Mouse (Mus musculus) spleen, postnatal 36 days (tissue): ENCODE data around the gene Pam.

ENCODE experiments used
- DNase-seq, 2 experiments: peaks; one replicate each; pipeline ENCODE4 v3.0.0; 2022; ENCODE audit warnings: low spot score in 2 of 2, mixed read lengths in 1 of 2

Gene Pam

GRCm38 (mm10) chr1:97833466-97834353 lies 261.7 kb downstream of the Pam start:
- no peak for DNase-seq

GRCm38 (mm10) chr1:97828087-97828486 lies 267.4 kb downstream of the Pam start:
- DNase-seq, result no peak

DNA sequence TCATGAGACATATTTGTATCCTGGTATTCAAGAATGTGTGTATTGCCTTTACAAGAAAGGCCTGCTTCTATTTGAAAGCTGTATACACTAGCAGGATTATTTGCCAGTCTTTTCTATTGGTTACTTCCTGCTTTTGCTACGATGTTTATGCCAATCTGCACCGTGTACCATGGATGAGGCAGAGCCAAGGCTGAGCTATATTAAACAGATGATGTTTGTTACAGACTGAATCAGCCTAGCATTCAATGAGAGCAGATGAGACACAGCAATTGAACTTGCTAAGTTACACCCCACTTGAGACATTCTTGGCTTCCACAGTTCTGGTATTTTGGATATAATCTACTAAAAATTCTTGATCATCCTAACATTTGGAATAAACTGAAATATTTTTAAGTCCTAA lies 267.9 kb downstream of the Pam start:
- no peak for DNase-seq

DNA sequence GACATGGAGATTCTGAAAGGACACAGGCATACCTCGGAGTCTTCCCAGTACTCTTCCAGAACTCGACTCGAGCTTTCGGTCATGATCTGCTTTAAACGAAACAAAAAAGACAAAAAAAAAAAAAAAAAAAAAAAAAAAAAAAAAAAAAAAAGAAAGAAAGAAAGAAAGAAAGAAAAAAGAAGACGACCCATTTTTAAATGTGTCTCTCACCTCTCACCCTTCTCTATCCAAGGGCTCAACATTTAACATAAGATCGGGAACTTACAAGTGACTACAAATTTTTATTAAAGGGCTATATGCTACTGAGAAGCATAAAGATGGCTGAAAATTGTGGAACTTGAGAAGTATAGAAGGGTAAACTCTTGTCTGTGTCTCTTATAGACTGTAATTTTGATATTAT lies 272.5 kb downstream of the Pam start:
- no peak for DNase-seq

DNA sequence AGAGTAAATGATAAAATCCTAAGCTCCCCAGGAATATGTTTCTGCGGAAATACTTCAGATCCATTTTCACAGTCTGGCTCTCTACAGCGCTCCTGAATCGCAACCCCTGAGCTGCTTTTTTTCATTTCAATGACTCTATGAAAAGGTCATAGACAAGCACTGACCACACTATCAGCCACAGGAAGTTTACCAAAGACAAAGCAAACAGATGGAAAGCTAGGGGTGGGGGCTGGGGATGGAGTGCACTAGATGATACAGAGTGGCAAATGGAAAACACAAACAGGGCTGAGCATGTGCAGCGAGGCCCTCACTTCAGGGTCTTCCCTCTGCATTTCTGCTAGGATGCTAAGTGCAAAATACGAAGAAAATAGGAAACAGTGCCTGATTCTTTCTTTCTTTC lies 273.2 kb downstream of the Pam start:
- no peak for DNase-seq

- DNase-seq, result no peak
Observed at GRCm38 (mm10) chr1:97821282-97821681, 274.2 kb downstream of the Pam start.

GRCm38 (mm10) chr1:97809255-97809912 lies 286.1 kb downstream of the Pam start:
- no peak for DNase-seq

DNA sequence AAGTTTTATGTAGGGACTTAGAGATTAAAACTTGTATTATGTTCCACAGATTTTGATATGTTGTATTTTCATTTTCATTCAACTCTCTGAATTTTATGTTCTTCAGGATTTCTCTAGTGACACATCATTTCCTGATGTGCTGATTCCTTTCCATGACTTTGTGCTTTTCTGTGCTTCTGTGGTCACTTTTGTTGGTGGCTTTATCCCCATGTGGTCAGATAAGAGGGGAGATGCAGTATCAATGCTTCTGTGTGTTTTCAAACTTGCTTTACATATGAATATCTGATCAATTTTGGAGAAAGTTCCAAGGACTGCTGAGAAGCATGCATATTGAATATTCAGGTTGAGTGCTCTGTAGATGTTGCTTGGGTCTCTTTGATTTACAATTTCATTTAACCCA lies 290.9 kb downstream of the Pam start:
- DNase-seq, result no peak

- no peak for DNase-seq
Observed at GRCm38 (mm10) chr1:97802207-97802902, 293.1 kb downstream of the Pam start.

DNA sequence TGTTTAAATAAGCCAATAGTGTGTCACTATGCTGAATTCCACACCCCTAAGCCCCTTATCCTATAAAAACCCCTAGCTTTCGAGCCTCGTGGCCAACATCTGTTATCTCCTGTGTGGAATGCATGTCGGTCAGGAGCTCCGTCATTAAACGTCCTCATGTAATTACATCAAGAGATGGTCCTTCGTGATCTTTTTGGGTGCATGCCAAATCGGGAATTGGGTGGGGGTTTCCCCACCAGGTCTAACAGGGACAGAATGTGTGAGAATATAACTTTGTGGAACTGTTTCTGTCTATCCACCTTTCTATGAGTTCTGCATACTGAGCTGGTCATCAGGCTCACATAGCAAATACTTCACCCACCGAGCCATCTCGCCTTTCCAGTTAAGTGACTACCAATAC lies 299.5 kb downstream of the Pam start:
- no peak for DNase-seq

DNA sequence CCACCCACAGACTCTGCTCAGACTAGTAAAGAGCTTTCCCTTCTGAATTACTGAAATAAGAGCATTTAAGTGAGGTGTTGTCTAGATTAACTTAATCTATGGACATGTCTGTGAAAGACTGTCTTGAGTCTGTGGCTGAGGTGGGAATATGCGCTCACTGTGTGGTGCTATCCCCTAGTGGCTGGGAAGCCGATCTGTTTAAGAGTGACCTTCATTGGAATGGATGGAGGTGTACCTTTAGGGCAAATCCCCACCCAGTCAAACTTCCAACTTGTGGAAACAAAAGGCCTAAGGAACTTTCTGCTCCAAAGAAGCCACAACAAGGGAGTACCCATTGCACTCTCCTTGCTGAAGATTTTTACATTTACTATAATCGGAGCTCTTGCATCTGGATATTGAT lies 301.3 kb downstream of the Pam start:
- no peak for DNase-seq

DNA sequence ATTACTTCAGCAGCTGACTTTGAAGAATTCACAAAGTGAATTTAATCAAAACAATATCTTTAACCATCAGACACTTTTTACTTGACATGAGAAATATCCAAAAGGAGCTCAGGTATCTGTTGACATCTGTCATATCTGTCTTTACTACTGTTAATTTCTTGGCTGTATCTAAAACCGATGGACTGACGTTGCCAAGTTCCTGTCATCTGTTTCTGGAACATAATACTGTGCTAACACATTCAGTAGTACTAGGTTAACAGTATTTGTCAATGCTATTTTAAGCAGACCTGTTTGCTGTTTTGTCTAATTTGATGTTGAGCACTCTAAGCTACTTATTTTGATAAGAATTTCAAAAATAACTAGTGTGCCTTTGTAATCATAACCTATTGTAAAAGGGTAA lies 307.0 kb downstream of the Pam start:
- no peak for DNase-seq

- DNase-seq, result no peak
Observed at GRCm38 (mm10) chr1:97787674-97788073, 307.8 kb downstream of the Pam start.

- DNase-seq, result peak in 1 of 2 experiments; percentile 12
Observed at GRCm38 (mm10) chr1:97785685-97786393, 309.6 kb downstream of the Pam start.

DNA sequence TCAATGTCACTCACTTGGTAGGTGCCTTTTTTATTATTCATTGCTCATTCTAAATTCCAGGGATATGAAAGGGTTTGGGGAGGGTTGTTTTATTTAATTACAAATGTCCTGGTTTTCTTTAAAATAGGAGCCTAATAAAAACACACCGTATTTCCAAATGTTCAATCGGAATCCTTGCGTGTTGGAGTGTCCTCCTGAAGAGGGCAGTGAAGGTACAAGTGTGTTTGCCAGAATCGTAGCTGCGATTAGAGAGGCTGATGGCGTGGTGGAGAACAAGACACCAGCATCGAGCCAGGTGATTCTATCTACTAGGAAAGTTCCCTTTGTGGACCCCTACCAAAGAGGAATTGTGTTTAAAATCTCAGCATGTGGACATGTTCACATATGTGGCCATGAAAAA lies 310.5 kb downstream of the Pam start:
- DNase-seq, result no peak

DNA sequence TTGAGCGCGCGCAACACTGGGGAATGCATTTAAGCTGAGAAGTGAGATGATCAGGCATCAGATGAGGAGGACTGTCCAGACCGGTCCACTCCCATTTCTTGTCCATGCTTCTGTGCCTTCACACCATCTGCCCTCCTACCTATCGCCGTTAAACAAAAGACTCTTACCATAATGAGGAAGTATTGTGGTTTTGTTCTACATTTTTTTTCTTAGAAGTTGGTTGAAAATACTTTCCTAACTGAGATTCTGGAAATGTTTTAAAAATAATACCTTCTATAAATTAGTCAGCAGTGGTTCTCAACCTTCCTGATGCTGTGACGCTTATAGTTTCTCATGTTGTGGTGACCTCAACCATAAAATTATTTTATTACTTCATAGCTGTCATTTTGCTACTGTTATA lies 313.8 kb downstream of the Pam start:
- no peak for DNase-seq

GRCm38 (mm10) chr1:97773973-97774372 lies 321.5 kb downstream of the Pam start:
- DNase-seq, result no peak

DNA sequence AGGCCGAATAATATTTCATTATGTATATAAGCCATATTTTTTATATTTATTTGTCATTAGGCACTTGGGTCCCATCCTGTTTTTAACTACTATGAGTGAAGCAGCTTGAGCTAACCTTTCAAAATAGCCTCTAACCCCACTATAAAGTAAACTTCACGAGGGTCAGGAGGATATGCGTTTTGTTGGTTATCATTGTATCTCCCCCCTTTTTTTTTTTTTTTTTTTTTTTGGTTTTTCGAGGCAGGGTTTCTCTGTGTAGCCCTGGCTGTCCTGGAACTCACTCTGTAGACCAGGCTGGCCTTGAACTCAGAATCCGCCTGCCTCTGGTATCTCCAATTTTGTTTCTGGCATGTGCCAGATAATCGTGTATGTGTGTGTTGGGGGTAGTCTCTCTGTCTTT lies 322.1 kb downstream of the Pam start:
- no peak for DNase-seq

DNA sequence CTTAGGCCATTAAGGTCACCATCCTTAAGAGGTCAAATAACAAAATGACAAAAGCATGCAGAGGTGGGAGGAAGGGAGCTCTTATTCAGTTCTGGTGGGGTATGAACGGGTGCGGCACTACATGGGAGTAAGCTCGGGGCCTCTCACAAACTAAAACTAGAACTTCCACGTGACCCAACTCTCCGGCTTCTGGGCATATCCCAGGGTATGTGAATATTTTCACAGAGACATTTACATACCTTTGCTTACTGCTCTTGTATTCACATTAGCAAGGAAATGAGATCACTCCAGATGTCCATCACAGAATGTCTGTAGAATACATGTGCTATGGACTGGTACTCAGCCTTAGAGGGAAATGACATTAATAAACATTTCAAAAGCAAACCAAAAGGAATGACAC lies 323.7 kb downstream of the Pam start:
- DNase-seq, result no peak

- no peak for DNase-seq
Observed at GRCm38 (mm10) chr1:97771118-97771517, 324.3 kb downstream of the Pam start.

DNA sequence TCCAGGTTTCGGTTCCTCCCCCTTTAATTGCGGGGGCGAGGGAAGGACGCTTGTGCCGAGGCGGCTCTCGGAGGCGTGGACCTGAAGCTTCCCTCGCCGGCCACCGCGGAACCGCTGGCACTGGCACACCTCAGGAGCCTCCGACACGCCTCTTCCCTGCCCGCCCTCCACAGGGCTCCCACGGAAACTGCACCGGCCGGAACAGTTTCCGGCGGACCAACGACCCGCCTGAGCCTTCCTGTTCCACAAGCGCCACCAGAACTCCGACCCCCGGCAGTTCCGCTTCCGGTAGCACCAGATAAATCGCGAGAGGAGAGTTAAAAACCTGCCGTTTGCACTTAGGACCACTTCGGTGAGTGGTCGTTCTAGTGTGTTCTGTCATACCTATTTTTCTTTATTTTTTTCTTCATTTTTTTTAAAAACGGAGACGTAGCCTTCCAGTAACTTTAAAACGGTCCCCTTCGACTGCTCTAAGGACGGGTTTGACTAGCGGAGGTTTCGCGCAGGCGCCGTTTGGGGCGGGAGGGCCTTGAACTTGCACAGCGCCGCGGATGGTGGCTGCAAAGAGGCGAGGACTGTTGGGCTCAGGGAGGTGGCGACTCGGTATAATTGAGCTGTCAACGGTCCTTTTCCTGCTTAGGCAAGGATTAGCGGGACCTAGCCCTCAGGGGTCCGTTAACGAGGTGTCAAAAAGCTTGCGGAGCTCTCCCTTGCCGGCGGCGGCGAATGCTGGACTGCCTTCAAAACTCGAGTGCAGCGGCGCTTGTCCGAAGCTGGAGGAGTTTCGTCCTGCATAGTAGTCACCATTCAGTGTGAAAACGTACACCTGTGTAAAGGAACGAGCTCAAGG lies 325.3 kb downstream of the Pam start, which contains the start of the genes Gin1 and Ppip5k2:
Gin1 (plus strand) TSS at position 269 of the 850 bp plus-strand sequence.
Ppip5k2 (minus strand) TSS at position 508 of the 850 bp plus-strand sequence.
- DNase-seq, result peak; percentile 92 to 93
